Mouse (Mus musculus) urinary bladder, postnatal 4 days (tissue): ENCODE results near the gene Psma7.

ENCODE experiments used
- DNase-seq, 2 experiments: peaks; one replicate each; pipeline ENCODE4 v3.0.0; 2021 to 2022; ENCODE audit warnings: low spot score in 2 of 2

Gene Psma7

GRCm38 (mm10) chr2:180042256-180042857, at the start of gene Psma7, which contains the start of gene Ss18l1:
Psma7 (minus strand) TSS chr2:180042433.
Ss18l1 (plus strand) TSS chr2:180042509.
- DNase-seq = peak; percentile 87 to 90

DNA sequence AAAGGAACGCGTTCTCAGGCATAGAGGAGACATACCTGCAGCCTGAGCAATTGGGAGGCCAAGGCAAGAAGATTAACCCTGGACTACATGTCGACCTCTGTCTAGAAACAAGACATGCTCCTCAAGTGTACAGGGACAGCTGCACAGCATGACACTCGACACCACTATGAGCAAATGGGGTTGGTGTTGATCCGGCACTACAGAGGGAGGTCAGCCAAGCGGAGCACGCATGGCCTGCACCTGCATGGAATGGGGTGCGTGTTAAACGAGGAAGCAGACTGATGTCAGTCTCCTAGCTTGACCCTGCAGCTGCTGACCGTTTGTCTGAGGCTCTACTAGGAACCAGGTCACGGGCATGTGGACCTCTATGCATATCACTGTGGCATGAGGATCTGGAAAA, 48.1 kb upstream of the Psma7 start:
- DNase-seq = no peak

GRCm38 (mm10) chr2:180087472-180087871, 45.2 kb upstream of the Psma7 start:
- no peak for DNase-seq

DNA sequence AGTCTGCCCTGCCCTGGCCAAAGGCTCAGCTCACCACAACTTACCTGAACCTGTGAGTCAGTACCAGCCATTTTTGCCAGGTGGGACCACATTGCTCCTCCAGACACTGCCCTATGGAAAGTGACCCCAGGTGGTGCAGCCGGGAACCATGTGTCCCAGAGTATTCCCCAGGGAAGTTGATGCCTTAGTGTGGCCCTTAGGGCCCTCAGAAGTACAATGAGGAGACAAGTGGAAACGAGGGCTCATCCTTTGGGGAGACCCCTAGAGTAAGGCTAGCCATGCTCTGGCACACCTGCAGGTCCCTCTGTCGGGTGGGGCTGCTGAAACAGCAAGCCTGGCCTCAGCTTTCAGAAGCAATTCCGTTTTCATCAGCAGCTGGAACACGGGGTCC, 44.4 kb upstream of the Psma7 start:
- no peak for DNase-seq

DNA sequence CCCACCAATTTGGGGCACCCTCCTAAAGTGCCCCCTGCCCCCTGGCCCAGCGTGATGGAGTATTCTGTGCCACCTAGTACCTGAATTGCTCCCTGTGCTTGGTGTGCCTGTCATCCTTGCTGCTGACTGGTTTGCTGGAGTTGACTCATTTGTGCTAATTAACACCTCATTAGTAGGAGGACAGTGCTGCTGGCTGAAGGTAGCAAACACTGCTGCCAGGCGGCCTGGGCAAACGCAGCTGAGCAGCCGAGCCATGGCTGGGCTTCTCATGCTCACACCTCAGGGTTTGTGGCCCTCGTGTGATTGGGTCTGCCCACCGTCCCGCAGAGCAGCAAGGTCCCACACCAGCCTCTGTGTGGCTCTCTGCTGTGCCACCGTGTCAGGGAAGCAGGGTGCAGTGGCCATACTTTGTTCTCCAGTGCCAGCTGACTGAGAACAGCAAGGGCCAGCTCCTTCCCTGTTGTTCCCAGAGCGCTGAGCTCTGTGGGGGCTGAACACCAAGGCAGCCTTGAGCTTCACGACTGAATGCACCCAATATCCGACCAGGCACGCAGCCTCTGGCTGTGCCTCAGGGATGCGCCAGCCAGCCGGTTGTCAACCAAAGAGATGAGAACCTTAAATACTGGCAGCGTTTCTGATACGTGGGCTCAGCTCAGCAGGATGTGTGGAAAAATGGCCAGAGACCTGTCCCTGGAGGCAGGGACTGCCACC, 43.8 kb upstream of the Psma7 start:
- no peak for DNase-seq

DNA sequence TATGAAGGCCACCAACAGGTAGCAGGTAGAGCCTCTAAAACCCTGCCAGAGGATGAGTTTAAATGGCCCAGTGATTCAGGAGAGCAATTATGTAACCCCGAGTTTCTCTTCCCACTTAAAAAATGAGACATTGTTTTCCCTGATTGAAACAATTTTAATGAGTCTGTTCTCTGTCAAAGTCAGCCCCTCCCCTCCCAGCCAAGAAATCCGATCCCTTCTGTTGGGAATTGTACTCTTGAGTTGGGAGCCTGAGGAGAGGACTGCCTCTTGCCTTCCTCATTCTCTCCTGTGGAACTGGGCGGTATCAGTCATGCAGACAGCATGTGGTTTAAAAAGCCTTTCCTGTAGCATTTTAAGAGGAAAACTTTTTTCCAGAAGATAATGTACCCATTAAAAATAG, 42.3 kb upstream of the Psma7 start:
- DNase-seq = no peak

DNA sequence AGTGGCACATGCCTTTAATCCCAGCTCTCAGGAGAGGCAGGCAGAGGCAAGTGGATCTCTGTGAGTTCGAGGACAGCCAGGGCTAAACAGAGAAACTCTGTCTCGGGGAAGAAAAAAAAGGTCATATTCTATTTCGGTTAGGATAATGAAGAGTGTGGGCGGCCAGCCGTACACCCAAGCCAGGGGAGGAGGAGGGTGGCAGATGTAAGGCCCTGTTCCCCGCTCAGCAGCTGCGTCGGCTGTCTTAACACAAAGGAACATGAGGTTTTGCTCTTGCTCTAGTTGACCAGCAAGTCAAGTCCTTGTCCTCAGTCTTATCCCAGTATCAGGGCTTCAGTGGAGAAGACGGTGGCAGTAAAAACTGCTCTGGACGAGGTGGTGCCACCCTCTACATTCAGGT, 40.8 kb upstream of the Psma7 start:
- DNase-seq = no peak

DNA sequence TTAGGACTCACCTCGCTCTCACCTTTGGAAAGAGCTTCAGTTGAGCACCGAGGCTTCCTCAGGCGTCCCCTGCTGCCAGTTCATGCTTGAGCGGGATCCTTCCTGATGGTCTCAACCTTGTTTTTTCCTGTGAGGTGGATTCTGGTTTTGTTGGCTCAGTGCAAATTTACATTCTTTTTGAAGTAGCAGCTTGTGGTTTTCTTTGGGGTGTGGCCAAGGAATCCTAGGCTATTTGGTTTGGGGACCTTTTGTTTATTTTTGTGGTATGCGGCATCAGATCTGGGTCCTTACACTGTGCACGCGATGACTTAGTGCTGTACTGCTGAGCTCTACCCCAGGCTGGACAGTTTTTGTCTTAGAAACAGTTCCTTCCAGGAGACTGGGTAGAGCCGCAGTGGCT, 38.4 kb upstream of the Psma7 start:
- no peak for DNase-seq

- no peak for DNase-seq
These were observed 35.4 kb upstream of the Psma7 start for GRCm38 (mm10) chr2:180077622-180078021.

- no peak for DNase-seq
These were observed 30.7 kb upstream of the Psma7 start for GRCm38 (mm10) chr2:180072886-180073285.

DNA sequence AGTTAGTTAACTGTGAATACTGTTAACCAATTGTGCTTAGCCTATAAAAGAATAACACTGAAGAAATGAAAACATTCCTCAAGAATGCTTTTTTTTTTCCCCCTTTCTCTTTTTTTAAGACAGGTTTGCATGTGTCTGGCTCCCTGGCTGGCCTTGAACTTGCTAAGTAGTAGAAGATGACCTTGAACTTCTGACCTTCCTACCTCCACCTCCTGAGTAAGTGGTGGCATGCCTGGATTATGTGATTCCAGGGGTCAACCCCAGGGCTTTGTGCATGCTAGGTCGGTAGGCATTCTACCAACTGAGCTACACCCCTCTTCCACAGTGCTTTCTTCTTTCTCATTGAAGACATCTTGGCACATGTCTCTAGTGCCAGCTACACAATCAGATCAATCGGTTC, 29.4 kb upstream of the Psma7 start:
- no peak for DNase-seq

GRCm38 (mm10) chr2:180070481-180071453, 28.5 kb upstream of the Psma7 start, which contains the start of gene Mtg2:
Mtg2 (plus strand) TSS chr2:180070588.
- peak; percentile 93 to 96 for DNase-seq

GRCm38 (mm10) chr2:180069770-180070480, 27.7 kb upstream of the Psma7 start:
- no peak for DNase-seq

DNA sequence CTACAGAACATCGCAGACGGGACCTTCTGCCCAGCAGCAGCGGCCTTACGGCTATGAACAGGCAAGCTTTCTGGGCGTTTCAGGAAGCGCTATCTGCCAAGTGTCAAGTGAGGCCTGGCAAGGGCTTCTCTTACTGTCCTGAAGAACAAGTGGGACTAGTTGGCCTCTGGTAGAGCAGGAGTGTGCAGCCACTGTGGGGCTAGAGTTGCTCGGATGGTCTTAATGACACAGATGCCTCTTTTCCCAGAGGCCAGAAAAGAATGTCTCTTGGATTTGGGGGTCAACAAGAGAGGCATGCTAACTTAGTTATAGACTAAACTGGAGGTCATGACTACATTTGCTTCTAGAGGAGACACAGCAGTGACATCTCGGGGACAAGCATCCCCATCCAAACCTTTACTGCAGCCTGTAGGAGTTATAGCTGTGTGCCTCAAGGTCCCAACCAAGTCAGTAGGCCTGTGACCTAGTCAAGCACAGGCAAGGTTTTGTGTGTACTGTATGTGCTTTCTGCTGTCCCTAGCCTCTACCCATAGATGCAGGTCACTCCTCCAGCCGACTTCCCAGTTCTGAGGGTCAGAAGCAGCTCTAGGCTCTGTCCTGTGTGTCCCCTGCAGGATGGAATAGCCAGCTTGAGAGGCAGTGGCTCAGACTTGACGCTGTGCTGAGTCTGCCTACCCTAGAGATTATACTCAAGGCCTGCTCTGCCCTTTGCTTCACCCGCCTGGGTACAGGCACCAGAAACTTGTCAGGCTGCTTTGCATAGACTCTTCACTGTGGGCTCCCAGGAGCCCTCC, 21.3 kb upstream of the Psma7 start:
- no peak for DNase-seq

GRCm38 (mm10) chr2:180053001-180053400, 10.8 kb upstream of the Psma7 start:
- DNase-seq = no peak

DNA sequence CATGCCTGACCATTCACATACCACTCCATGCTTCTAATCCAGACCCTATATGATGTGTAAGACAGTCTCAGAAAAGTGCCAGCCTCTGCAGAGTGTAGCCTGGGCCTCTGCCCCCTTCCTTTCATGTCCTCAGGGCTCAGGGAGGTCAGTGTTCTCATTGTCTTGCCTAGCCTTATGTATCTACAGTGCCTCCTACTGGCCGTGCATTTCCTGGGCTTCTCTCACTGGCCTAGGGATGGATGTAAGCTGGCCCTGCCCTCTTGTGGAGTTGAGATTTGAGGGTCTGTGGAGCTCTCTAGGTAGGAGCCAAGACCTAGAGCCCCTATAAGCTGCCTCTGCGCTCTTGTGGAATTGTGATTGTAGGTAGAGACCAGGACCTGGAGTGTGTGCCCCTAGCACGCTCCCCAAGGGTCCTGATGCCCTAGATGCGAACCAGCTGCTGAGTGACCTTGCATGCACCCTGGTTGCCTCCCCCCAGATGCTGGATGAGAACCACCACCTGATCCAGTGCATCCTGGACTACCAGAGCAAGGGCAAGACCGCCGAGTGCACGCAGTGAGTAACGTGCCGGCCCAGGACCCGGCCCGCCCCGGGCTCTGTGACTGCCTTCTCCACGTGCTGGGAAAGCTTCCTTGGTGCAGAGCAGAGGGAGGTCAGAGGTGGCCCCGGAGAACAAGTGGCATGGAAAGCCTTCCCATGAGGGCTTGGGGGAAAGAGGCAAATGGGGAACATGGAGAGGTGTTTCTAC, 9.9 kb upstream of the Psma7 start:
- DNase-seq = no peak

- peak; percentile 66 to 89 for DNase-seq
These were observed 8.8 kb upstream of the Psma7 start for GRCm38 (mm10) chr2:180050986-180051385.

- DNase-seq = no peak
These were observed 5.9 kb upstream of the Psma7 start for GRCm38 (mm10) chr2:180047980-180048635.

DNA sequence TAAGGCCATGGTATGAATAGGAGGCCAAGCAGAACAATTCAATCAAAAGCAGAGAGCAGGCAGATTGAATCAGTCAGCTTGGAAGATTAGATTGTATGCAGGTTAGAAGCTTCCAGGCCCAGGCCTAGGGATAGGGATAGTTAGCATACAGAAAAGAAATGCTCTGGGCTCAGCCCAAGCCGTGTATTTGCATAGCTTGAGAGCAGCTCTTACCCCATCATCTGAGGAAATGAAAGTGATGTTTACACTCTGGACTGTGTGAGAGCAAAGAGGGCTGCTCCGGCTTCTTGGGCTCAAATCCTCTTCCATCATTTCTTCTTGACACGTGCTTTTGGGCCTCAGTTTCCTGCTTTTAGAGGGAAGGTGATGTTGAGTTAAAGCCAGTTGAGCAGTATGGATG, 5.3 kb upstream of the Psma7 start:
- DNase-seq = no peak

DNA sequence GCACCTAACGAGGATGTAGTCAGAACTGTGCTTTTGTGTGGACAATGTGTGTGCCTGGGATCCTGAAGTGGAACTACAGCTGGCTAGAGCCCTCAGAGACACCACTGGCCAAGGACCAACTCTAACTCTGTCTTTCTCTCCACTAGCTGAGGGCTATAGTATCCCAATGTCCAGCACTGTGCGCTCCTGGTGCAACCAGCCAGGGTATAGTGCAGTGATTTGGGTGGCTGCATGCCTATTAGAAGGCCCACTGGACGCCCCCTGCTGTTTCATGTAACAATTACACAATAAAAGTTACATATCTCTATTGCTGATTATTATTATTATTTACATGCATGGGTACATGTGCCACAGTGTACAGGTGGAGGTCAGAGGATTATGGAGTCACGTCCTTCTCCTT, 3.0 kb upstream of the Psma7 start:
- DNase-seq = no peak
